Mouse (Mus musculus): ENCODE results near the gene Akap8. TPM values are rescaled to one million over a fixed set of nuclear protein-coding genes. Genes with fewer than 3 reads are reported as not detected.

The Akap8 gene
- total RNA-seq, 2 experiments from 2014 or later: 71.1 to 94.8 TPM

GRCm38 (mm10) chr17:32350382-32350983, 29.4 kb upstream of the Akap8 start, which contains the start of gene Akap8l:
Akap8l (minus strand) TSS chr17:32350607.
- DNase-seq (ENCODE audit: low spot score in 2 of 2): peak; percentile 98 to 100
- intact Hi-C loops (cut with DNase I): no loop called here

GRCm38 (mm10) chr17:32349851-32350381, 28.9 kb upstream of the Akap8 start:
- intact Hi-C loops (cut with DNase I): loop anchor here (1.0 kb wide), 2 partner anchors 82 to 144 kb away; no protein-coding TSS in a partner anchor
- DNase-seq (ENCODE audit: low spot score in 2 of 2): peak in 1 of 2 experiments; percentile 70

GRCm38 (mm10) chr17:32349037-32349732, 28.1 kb upstream of the Akap8 start:
- peak; percentile 52 to 86 for DNase-seq (ENCODE audit: low spot score in 2 of 2)
- intact Hi-C loops (cut with DNase I): loop anchor here (1.0 kb wide), 2 partner anchors 83 to 145 kb away; no protein-coding TSS in a partner anchor

- no peak for DNase-seq (ENCODE audit: low spot score in 2 of 2)
- intact Hi-C loops (cut with DNase I): no loop called here
These were observed 27.4 kb upstream of the Akap8 start for GRCm38 (mm10) chr17:32348406-32348805.

GRCm38 (mm10) chr17:32341102-32341501, 20.1 kb upstream of the Akap8 start:
- DNase-seq (ENCODE audit: low spot score in 2 of 2): no peak
- intact Hi-C loops (cut with DNase I): no loop called here

GRCm38 (mm10) chr17:32340110-32340509, 19.1 kb upstream of the Akap8 start:
- intact Hi-C loops (cut with DNase I): no loop called here

GRCm38 (mm10) chr17:32335869-32336268, 14.8 kb upstream of the Akap8 start:
- no peak for DNase-seq (ENCODE audit: low spot score in 2 of 2)
- intact Hi-C loops (cut with DNase I): no loop called here

More at GRCm38 (mm10) chr17:32340110-32340509, 19.1 kb upstream of the Akap8 start:
- no peak for DNase-seq (ENCODE audit: low spot score in 2 of 2)

- no peak for DNase-seq (ENCODE audit: low spot score in 2 of 2)
- intact Hi-C loops (cut with DNase I): no loop called here
These were observed 13.9 kb upstream of the Akap8 start for GRCm38 (mm10) chr17:32334921-32335320.

- DNase-seq (ENCODE audit: low spot score in 2 of 2): no peak
- intact Hi-C loops (cut with DNase I): no loop called here
These were observed 12.8 kb upstream of the Akap8 start for GRCm38 (mm10) chr17:32333675-32334303.

- intact Hi-C loops (cut with DNase I): no loop called here
- DNase-seq (ENCODE audit: low spot score in 2 of 2): no peak
These were observed 6.5 kb upstream of the Akap8 start for GRCm38 (mm10) chr17:32327501-32327900.

- intact Hi-C loops (cut with DNase I): no loop called here
- DNase-seq (ENCODE audit: low spot score in 2 of 2): no peak
These were observed 1.8 kb upstream of the Akap8 start for GRCm38 (mm10) chr17:32322809-32323208.

GRCm38 (mm10) chr17:32321836-32322235, 798 bp upstream of the Akap8 start:
- DNase-seq (ENCODE audit: low spot score in 2 of 2): peak in 1 of 2 experiments; percentile 14
- intact Hi-C loops (cut with DNase I): no loop called here

GRCm38 (mm10) chr17:32321390-32321734, 324 bp upstream of the Akap8 start:
- no peak for DNase-seq (ENCODE audit: low spot score in 2 of 2)
- intact Hi-C loops (cut with DNase I): no loop called here

GRCm38 (mm10) chr17:32319950-32320349, 1.1 kb downstream of the Akap8 start:
- intact Hi-C loops (cut with DNase I): loop anchor here (1.0 kb wide), 1 partner anchor 36 kb away; the partner anchor contains the start of gene Brd4
- peak in 1 of 2 experiments; percentile 36 for DNase-seq (ENCODE audit: low spot score in 2 of 2)

GRCm38 (mm10) chr17:32317708-32318107, 3.3 kb downstream of the Akap8 start:
- no peak for DNase-seq (ENCODE audit: low spot score in 2 of 2)
- intact Hi-C loops (cut with DNase I): no loop called here

GRCm38 (mm10) chr17:32317032-32317431, 4.0 kb downstream of the Akap8 start:
- intact Hi-C loops (cut with DNase I): no loop called here
- DNase-seq (ENCODE audit: low spot score in 2 of 2): no peak

GRCm38 (mm10) chr17:32315560-32315959, 5.5 kb downstream of the Akap8 start:
- DNase-seq (ENCODE audit: low spot score in 2 of 2): no peak
- intact Hi-C loops (cut with DNase I): no loop called here

GRCm38 (mm10) chr17:32313892-32314291, 7.1 kb downstream of the Akap8 start:
- DNase-seq (ENCODE audit: low spot score in 2 of 2): no peak
- intact Hi-C loops (cut with DNase I): no loop called here

- no peak for DNase-seq (ENCODE audit: low spot score in 2 of 2)
- intact Hi-C loops (cut with DNase I): no loop called here
These were observed 8.2 kb downstream of the Akap8 start for GRCm38 (mm10) chr17:32312801-32313200.

- intact Hi-C loops (cut with DNase I): no loop called here
- DNase-seq (ENCODE audit: low spot score in 2 of 2): no peak
These were observed 13.1 kb downstream of the Akap8 start for GRCm38 (mm10) chr17:32307963-32308362.

All from left cerebral cortex, postnatal 25 days (tissue).